Mouse (Mus musculus): ENCODE measurements around the gene Pde9a.

Gene Pde9a

GRCm38 (mm10) chr17:31470766-31471418, 84.9 kb downstream of the Pde9a start:
- no peak for DNase-seq

- DNase-seq: no peak
These were observed 88.4 kb downstream of the Pde9a start for GRCm38 (mm10) chr17:31474388-31474787.

GRCm38 (mm10) chr17:31478606-31479005, 92.6 kb downstream of the Pde9a start:
- no peak for DNase-seq

GRCm38 (mm10) chr17:31479108-31479844, 93.3 kb downstream of the Pde9a start:
- DNase-seq: no peak

GRCm38 (mm10) chr17:31486616-31487198, 100.7 kb downstream of the Pde9a start:
- no peak for DNase-seq

GRCm38 (mm10) chr17:31487433-31488060, 101.5 kb downstream of the Pde9a start:
- DNase-seq: no peak

GRCm38 (mm10) chr17:31491355-31491754, 105.3 kb downstream of the Pde9a start:
- no peak for DNase-seq

GRCm38 (mm10) chr17:31492416-31492815, 106.4 kb downstream of the Pde9a start:
- DNase-seq: peak; percentile 60 to 65

GRCm38 (mm10) chr17:31494989-31495388, 109.0 kb downstream of the Pde9a start:
- no peak for DNase-seq

GRCm38 (mm10) chr17:31497726-31498125, 111.7 kb downstream of the Pde9a start:
- DNase-seq: no peak

GRCm38 (mm10) chr17:31499725-31500124, 113.7 kb downstream of the Pde9a start:
- DNase-seq: no peak

- no peak for DNase-seq
These were observed 114.4 kb downstream of the Pde9a start for GRCm38 (mm10) chr17:31500416-31500815.

GRCm38 (mm10) chr17:31500908-31501307, 114.9 kb downstream of the Pde9a start:
- no peak for DNase-seq

- no peak for DNase-seq
These were observed 116.4 kb downstream of the Pde9a start for GRCm38 (mm10) chr17:31502261-31502927.

GRCm38 (mm10) chr17:31503337-31503736, 117.3 kb downstream of the Pde9a start:
- no peak for DNase-seq

- DNase-seq: no peak
These were observed 117.9 kb downstream of the Pde9a start for GRCm38 (mm10) chr17:31503936-31504335.

- DNase-seq: no peak
These were observed 119.0 kb downstream of the Pde9a start for GRCm38 (mm10) chr17:31505013-31505412.

- DNase-seq: no peak
These were observed 120.3 kb downstream of the Pde9a start for GRCm38 (mm10) chr17:31506282-31506681.

- no peak for DNase-seq
These were observed 124.9 kb downstream of the Pde9a start for GRCm38 (mm10) chr17:31510944-31511343.

GRCm38 (mm10) chr17:31511792-31512495, 125.9 kb downstream of the Pde9a start:
- peak; percentile 84 to 88 for DNase-seq

- DNase-seq: no peak
These were observed 126.6 kb downstream of the Pde9a start for GRCm38 (mm10) chr17:31512593-31512992.

GRCm38 (mm10) chr17:31514696-31515095, 128.7 kb downstream of the Pde9a start:
- DNase-seq: no peak

Measured in thymus, postnatal 36 days (tissue).